Mouse (Mus musculus) 3T3-L1 (cell line): ENCODE measurements at regions not wholly inside any gene's neighbourhood (a gene's known extent, or its start where the extent isn't known, plus 50 kb on each side); places are given as distances from the start of the nearest gene placed in this dataset.

Source experiments
- DNase-seq: peaks from one replicate; pipeline ENCODE4 v3.0.0-alpha.2; 2015; ENCODE audit warnings: low read depth, low spot score

DNA sequence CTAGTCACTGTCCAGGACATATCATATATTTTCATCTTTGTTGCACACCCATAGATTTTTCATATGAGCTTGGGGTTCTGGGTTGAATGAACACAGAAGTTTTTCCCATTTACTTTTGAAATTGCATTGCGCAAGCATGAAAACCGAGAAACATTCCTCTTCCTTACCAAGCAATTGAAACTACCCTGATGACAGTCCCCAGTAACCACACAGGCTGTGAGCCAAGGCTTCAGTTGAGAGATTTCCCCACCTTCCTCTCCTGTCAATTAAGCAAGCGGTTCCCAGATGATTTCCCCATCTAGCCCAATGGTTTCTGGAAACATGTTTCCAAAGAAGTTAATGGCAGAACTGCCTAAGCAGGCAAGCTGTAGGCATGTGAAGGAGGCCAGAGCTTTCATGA is 81.8 kb upstream of the Inhba start:
- peak; percentile 85 for DNase-seq

GRCm38 (mm10) chr13:15931553-15932162 is 80.0 kb upstream of the Inhba start:
- no peak for DNase-seq

DNA sequence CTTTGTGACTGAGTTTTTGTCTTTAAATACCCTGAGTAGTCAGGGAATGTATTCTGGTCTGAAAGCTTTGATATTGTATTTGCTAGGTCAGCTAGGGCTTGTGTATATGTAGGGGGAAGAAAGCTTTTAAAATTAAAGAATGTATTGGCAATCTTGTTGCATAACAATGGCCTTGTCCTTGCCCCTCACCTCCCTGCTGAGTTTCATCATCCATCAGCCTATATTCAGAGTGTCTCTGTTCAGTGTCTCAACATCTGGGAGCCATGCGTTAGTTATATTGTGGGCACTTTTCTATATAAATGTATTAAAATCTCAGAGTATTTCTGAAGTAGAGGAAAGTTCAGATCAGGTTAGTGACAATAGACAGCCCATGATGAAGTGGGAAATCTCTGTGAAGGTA is 76.0 kb upstream of the Inhba start:
- no peak for DNase-seq

- peak; percentile 19 for DNase-seq
These were observed 75.5 kb upstream of the Inhba start for GRCm38 (mm10) chr13:15936109-15936508.

DNA sequence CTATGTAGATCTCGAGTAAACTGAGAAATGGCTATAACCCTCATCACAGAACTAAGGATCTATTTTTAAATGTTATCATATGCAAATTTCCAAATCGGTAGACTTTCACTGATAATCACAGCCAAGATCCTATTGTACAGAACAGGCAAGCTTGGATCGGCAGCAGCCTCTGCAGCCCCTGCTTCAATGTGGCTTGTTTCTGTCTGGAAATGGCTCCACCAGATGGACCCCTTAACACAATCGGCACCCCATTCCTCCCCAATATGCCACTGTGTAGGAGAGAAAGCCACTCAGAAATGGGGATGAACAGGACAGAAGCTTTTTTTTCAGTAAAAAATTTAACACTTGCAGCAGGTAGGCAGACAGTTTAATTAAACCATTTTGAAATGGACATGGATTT is 61.5 kb upstream of the Inhba start:
- DNase-seq = no peak

DNA sequence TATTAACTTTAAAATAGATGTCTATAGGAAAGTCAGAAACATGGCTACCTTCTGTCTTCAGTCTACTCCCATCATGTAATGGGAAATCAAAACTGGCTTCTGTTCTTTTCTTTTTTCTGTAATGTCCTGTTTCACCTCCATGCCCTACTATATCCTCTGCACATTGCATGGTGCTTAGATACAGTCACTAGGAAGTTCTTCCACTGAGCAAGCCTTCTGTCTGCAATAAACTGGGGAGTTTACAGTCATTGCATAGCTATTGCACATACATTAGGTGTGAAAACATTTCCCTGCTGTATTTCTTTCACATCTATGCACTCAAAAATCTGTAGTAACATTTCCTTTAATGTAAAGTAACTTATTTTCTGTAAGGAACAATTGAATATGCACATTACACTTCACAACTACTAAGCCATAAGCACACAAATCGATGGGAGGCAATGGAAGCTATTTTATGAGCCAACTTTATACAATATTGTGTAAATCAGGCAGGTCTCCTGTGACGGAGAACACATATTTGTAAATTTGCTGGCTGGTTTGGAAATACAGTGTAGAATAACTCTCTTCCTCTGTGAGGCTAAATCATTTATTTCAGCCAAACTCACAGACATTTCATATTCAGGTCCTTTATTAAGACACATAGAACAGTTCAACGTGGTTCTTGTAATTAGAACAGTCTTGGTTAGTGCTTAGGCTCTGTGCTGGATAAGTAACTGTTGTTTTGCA is 60.6 kb upstream of the Inhba start:
- no peak for DNase-seq
